Mouse (Mus musculus): ENCODE data around the gene Kmt2b.

The Kmt2b gene

GRCm38 (mm10) chr7:30534633-30535577 is 53.6 kb downstream of the Kmt2b start, which contains the start of gene Arhgap33:
Gene Arhgap33, minus strand, starts transcription at chr7:30535060.
- DNase-seq (ENCODE audit: low spot score), result peak; percentile 97

GRCm38 (mm10) chr7:30533941-30534632 is 54.4 kb downstream of the Kmt2b start:
- peak; percentile 60 for DNase-seq (ENCODE audit: low spot score)

DNA sequence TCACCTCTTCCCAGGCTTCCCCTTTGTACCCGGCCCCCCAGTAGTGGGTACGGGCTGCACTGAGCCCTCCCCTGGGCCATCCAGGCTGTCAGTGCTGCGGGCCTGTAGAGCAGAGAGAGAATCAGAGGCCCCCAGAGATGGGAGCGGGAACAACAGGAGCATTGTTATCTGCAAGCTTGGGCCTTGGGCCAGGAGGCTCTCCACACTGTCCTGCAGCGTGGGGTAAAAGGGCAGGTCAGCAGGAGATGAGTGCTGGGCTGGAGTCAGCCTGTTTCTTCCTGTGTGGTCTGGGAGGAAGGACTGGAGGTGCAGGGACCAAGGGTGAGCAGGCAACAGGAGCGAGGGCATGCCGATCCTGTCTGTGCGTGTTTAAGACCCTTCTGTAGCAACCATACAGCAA is 55.6 kb downstream of the Kmt2b start:
- DNase-seq (ENCODE audit: low spot score), result peak; percentile 83

DNA sequence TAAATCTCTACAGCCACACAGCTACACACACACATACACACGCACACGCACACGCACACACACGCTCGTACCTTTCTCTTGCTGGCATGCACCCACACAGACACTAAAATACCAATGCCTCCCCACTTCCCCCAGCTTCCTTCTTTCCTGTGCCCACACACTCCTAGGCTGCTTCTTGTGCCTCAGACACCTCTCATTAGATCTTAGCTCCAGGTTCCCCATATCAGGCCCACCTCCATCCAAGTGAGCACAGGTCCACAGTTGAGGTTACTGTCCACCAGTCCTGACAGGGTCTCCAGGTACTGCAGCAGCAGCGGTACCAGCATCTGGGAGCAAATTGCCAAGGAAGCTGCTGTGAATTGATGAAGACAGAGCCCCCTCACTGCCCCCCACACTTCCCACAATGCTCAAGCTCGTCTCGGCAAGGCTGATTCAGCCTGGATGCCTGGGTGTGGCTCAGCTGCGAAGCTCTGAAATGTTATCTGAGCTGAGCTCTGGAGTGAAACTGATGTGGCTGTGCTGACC is 57.2 kb downstream of the Kmt2b start:
- DNase-seq (ENCODE audit: low spot score), result no peak

GRCm38 (mm10) chr7:30526981-30527380 is 61.5 kb downstream of the Kmt2b start:
- DNase-seq (ENCODE audit: low spot score), result no peak

DNA sequence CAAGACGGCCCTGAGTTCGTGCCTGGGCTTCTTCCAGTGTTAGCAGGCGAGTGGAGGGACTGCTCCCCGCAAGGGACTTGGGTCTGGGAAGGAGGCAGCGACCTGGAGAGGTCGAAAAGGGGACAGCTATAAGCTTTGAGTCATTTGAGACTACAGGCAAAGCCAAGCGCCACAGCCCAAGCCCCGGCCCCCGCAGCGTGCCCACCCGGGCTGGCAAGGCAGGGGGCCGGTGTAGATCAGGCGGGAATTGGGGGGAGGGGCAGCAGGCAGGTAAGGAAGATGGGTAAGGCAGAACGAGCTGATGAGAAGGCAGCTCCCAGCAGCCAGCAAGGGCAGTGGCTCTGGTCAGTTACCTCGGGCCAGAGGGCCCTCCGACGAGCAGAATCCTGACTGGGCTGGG is 62.1 kb downstream of the Kmt2b start:
- DNase-seq (ENCODE audit: low spot score), result no peak

DNA sequence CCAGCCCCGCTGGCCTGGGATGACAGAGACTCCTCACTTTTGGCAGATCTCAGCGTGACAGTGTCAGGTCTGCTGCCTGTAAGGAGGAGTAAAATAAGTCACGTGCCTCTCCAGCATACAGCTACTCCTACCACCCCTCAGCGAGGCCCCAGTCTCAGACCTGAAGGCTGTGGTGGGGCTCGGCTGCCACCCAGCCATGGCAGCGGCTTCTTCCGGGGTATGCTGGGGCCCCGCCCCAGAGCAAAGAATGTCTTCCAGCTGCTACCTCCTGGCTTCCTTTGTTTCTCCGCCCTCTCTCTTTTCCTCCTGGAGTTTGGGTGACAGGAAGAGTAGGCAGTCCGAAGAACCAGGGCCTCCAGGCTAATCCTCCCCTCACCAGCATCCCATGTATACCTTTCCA is 62.6 kb downstream of the Kmt2b start:
- no peak for DNase-seq (ENCODE audit: low spot score)

- no peak for DNase-seq (ENCODE audit: low spot score)
Observed at GRCm38 (mm10) chr7:30524487-30524886, 64.0 kb downstream of the Kmt2b start.

DNA sequence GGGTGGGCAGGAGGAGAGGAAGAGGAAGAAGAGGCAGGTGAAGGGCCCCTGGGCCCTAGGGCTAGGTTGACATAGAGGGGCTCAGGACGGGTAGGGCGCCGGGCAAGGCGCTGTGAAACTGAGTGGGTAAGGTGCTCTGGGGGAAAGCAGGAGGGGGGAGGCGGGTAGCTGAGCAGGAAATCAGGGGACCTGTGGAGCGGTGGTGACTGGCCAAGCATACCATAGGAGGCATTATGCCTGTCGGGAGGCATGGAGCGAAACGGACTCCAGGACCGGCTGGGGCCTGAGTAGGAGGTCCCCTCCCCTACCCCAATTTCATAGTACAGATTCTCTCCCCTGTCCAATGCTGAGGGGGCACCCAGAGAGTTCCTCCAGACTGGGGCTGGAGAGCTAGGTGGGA is 65.7 kb downstream of the Kmt2b start:
- DNase-seq (ENCODE audit: low spot score), result no peak

GRCm38 (mm10) chr7:30520856-30521255 is 67.7 kb downstream of the Kmt2b start:
- no peak for DNase-seq (ENCODE audit: low spot score)

DNA sequence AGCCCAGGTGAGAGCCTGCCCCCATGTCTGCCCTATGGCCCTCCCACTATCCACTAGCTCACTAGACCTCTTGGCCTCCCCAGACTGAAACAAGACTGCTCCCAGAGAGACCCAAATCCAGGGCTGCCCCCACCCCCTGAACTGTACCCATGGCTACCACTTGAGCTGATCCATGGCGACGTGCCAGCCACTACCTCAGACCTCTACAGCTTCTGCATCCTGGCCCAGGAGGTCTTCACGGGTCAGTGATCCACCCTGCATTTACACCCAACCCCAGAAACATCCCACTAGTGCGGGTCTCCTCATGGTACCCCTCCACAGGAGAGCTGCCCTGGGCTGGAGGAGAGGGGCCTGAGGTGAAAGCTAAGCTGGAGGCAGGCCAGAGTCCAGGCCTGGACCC is 68.1 kb downstream of the Kmt2b start:
- DNase-seq (ENCODE audit: low spot score), result no peak
